In the genomic region with DNA sequence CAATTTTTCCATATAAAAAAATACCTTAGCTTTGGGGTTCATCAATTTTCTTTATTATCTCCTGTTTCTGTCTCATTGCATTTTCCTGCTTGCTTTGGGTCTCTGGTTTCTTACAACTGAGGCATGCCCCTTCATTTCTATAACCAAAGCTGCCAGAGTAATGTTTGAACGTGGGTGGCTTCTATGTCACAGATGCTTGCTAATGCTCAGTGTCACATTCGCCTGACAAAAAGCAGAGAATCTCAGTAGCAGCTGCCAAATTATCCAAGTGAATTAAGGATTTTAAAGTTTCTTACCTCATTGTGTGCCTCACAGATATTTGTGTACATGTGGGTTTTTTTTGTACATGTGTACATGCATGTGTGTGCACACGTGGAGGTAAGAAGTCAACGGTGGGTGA, we compare ENCODE assay signal across 18 mouse cellular contexts.
"Had no signal": no experiment of that assay in that cellular context is flagged by ENCODE, and none has a peak within 500 bp of the region (broad histone marks: within the 10 kb centered on the region; RNA-seq: fewer than 3 reads in every experiment).

No protein-coding gene starts in this region.

- ATAC-seq: midbrain, embryonic 16.5 days had no signal

- DNase-seq: lung, adult 18-20 months; lung, embryonic 14.5 days; lung, postnatal 10 days; lung, postnatal 4 days; midbrain, embryonic 14.5 days; retina, postnatal 1 day; right cerebral cortex, postnatal 14 days; right cerebral cortex, postnatal 4 days; spleen, adult 18-20 months; thymus, adult 18-20 months; thymus, postnatal 14 days; thymus, postnatal 36 days had no signal

- H3K4me3 ChIP-seq: midbrain, embryonic 10.5 days; midbrain, embryonic 12.5 days; myocyte; neural tube, embryonic 13.5 days; neural tube, embryonic 15.5 days had no signal

- H3K27me3 ChIP-seq: midbrain, embryonic 12.5 days; neural tube, embryonic 13.5 days; neural tube, embryonic 15.5 days had no signal

- H3K9ac ChIP-seq: lung, embryonic 14.5 days; midbrain, embryonic 12.5 days; neural tube, embryonic 13.5 days; neural tube, embryonic 15.5 days had no signal

- H3K4me1 ChIP-seq: midbrain, embryonic 10.5 days; midbrain, embryonic 12.5 days; neural tube, embryonic 13.5 days; neural tube, embryonic 15.5 days had no signal

- H3K9me3 ChIP-seq: midbrain, embryonic 10.5 days; midbrain, embryonic 12.5 days; neural tube, embryonic 13.5 days; neural tube, embryonic 15.5 days had no signal

- H3K27ac ChIP-seq: midbrain, embryonic 10.5 days; midbrain, embryonic 12.5 days; neural tube, embryonic 13.5 days; neural tube, embryonic 15.5 days had no signal

- H3K4me2 ChIP-seq: lung, embryonic 14.5 days; midbrain, embryonic 12.5 days; neural tube, embryonic 13.5 days; neural tube, embryonic 15.5 days had no signal

- H3K36me3 ChIP-seq: midbrain, embryonic 10.5 days; midbrain, embryonic 12.5 days; neural tube, embryonic 13.5 days; neural tube, embryonic 15.5 days had no signal
